Mouse (Mus musculus): ENCODE data around the gene Stim2.

Gene Stim2

GRCm38 (mm10) chr5:54113284-54113683, 115.0 kb downstream of the Stim2 start:
- peak; percentile 59 for DNase-seq (ENCODE audit: low read depth, low spot score)

GRCm38 (mm10) chr5:54116538-54116937, 118.2 kb downstream of the Stim2 start:
- no peak for DNase-seq (ENCODE audit: low read depth, low spot score)

- DNase-seq (ENCODE audit: low read depth, low spot score) = no peak
These were observed 120.3 kb downstream of the Stim2 start for GRCm38 (mm10) chr5:54118410-54119212.

- no peak for DNase-seq (ENCODE audit: low read depth, low spot score)
These were observed 149.9 kb downstream of the Stim2 start for GRCm38 (mm10) chr5:54148091-54148795.

- peak; percentile 64 for DNase-seq (ENCODE audit: low read depth, low spot score)
These were observed 156.4 kb downstream of the Stim2 start for GRCm38 (mm10) chr5:54154503-54155226.

- no peak for DNase-seq (ENCODE audit: low read depth, low spot score)
These were observed 157.0 kb downstream of the Stim2 start for GRCm38 (mm10) chr5:54155227-54155776.

- DNase-seq (ENCODE audit: low read depth, low spot score) = no peak
These were observed 157.6 kb downstream of the Stim2 start for GRCm38 (mm10) chr5:54155916-54156315.

- DNase-seq (ENCODE audit: low read depth, low spot score) = no peak
These were observed 158.7 kb downstream of the Stim2 start for GRCm38 (mm10) chr5:54156944-54157527.

GRCm38 (mm10) chr5:54158230-54158629, 159.9 kb downstream of the Stim2 start:
- DNase-seq (ENCODE audit: low read depth, low spot score) = peak; percentile 51

GRCm38 (mm10) chr5:54159156-54159793, 161.0 kb downstream of the Stim2 start:
- DNase-seq (ENCODE audit: low read depth, low spot score) = no peak

- no peak for DNase-seq (ENCODE audit: low read depth, low spot score)
These were observed 162.3 kb downstream of the Stim2 start for GRCm38 (mm10) chr5:54160561-54160960.

GRCm38 (mm10) chr5:54163890-54164289, 165.6 kb downstream of the Stim2 start:
- DNase-seq (ENCODE audit: low read depth, low spot score) = no peak

Data from mesoderm, embryonic 11.5 days (tissue).